Mouse (Mus musculus): Measurements from ENCODE around the gene Fbn1. TPM values are rescaled to one million over a fixed set of nuclear protein-coding genes. Genes with fewer than 3 reads are reported as not detected.

The Fbn1 gene
- total RNA-seq, 2 experiments from 2014 or later, result 243 to 249 TPM

DNA sequence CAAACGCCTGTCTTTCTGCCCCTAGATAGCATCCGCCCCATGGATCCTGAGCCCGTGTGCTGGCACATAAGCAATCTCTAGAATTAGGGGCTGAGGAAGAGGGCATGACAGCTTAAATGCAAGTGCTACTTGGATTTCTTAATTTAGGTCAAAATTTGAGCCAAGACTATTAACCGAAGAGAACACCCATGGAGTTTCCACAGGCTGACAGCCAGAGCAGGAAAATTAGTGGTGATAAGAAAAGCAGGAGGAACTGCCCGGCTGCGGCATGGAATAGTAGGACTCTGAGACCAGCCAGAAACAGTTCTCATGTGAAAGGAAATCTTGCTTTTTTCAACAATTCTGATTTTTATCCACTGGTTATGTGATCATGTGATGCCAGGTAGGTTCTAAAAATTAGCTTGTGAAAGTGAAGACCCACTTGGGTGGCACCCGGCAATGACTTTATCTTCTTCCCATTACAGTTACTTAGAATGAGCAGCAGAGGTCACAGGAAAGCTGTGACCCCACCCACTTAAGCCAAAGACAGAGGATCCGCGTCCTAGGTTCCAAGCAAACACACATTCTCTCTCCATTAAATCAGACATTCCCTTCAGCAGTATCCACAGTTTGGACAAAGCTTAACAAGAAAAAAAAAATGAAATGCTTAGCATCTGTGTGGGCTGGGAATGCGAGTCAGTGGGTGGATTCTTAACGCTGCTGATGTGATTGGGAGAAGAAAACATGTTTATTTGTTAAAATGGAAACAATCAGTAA, 152.4 kb downstream of the Fbn1 start:
- intact Hi-C loops (cut with DNase I), result no loop called here
- DNase-seq, result peak; percentile 67

DNA sequence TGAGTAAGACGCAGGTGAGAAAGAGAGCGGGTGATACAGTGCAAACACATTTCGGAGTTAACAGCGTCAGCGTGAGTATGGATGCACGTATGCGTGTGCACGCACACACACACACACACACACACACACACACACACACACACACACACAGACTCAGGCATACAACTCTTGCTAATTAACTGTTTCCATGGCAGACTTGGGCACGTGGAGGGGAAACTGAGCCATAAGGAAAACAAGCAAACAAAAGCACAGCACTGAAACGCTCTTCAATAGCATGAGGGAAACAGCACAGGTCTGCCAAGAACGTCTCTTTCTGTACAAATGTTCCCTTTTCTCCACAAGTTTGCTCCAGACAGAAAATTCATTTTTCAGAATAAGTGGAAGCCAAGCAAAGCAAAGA, 153.2 kb downstream of the Fbn1 start:
- no peak for DNase-seq
- intact Hi-C loops (cut with DNase I), result no loop called here

DNA sequence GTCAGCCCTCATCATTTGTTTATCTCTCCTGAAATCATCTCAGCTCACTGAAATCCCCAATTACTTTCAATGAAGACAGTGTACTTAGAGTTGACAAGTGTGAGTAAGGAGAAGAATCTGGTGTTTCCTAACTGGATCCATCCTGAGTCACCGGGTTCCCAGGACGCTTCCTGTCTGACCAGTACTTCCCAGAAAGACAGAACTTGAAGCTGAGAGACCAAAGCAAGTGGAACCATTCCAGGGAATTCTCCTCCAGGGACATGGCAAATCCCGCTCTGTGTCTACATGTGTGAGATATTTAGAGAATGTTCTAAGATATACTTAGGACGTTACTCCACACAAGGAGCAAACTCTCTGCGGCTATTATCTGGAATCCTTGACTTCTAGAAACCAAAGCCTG, 158.6 kb downstream of the Fbn1 start:
- intact Hi-C loops (cut with DNase I), result no loop called here

DNA sequence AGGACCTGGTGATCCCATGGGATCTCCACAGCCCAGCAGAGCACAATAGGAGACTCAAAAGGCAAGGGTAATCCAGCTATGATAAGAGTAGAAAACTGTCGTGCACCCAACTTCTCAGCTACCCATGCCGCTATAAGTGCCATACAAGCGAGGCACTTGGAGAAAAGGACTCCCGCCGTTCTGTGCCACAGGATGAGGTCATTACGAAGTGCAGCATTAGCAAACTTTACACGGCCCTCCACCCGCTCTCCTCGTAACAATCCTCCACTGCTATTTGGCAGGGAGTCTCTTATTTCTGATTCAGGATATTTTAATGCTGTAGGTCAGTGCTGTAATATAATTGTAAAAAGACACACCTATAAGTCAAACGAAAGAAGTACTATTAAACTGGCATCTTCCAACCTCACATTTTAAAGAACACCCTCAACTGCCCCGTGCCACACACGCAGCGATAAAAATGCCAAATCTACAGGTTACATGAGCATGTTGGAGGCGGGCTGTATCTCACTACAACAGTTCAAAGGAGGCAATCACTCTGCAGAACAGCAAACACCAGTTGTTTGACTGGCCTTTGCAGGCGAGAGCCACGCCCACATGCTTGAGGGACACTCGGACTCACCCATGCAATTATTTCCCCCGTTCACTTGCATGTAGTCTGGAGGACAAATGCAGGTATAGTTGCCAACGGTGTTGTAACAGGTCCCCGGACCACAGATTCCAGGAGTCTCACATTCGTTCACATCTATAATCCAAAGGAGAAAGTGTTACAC, 165.4 kb downstream of the Fbn1 start:
- DNase-seq, result no peak
- intact Hi-C loops (cut with DNase I), result no loop called here

More for the DNA sequence above, 158.6 kb downstream of the Fbn1 start:
- DNase-seq, result peak; percentile 64 to 69

DNA sequence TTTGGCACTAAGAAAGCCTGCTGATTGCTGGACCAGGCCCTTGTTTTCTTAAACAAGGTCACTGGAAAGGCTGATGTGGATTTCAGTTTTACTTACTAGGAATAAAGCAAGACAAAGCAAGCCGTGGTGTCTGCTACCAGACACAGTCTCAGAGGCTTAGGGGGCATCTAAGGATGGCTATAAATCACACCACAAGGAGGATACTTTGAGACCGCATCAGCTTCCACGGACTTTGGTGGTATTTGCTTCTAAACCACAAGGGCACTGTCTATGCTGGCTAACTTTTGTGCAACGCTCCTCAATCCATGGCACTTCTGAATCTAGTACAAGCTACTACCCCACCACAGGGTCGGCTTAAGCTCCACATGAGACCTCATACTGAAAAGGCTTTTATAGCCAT, 167.4 kb downstream of the Fbn1 start:
- no peak for DNase-seq
- intact Hi-C loops (cut with DNase I), result no loop called here

DNA sequence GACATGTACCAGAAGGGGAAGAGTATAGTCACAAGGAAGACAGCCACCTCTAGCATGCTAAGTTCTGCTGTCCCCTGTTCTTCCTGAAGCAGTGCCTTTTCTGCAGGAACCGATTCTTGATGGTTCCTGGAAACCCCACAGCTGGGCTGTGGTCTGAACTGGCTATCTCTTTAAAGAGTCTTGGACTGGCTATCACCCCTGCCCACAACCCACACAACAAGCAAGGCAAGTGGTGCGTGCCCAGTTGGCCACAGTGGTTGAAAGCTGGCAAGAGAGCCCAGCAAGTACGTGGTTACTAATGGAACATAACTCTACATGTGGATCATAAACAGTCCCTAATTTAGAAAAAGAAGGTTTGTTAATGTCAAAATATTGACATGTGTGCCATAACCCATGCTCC, 170.6 kb downstream of the Fbn1 start:
- intact Hi-C loops (cut with DNase I), result no loop called here
- no peak for DNase-seq

DNA sequence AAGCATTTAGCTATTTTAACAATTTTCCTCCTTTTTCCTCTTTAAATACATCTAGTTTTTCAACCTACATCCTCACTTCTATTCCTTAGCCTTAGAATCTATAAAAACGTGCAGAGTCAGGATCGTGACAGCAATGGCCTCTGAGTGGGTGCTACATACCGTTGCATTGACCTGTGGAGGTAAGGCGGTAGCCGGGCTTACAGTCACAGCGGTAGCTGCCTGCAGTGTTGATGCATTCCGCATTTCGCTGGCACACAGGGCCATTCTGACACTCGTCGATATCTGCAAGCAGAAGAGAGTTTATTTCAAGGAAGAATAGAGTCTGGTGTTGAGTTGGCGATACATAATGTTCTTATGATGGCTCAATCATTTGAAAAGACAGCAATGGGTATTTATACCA, 172.6 kb downstream of the Fbn1 start:
- intact Hi-C loops (cut with DNase I), result loop anchor here (2.0 kb wide), 1 partner anchor 270 kb away; no protein-coding TSS in a partner anchor
- DNase-seq, result no peak

DNA sequence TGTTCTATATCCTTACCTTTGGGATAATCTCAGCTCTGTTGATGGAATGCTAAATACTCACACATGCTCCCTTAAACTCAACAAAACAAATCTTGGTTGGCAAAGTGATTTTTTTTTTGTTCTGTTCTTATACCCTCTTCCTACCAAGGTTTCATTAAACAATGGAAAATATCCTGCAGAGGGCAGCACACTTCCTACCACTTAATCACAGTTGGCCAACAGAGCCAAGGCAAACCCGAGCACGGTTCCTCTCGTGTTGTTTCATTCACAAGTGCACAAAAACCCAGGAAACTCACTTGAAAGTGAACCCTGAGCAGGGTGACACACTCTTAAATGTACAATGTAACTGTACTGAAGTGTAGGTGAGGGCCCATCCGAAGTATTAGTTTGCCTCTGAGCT, 173.6 kb downstream of the Fbn1 start:
- intact Hi-C loops (cut with DNase I), result loop anchor here (2.0 kb wide), 1 partner anchor 271 kb away; no protein-coding TSS in a partner anchor
- peak; percentile 50 to 52 for DNase-seq

DNA sequence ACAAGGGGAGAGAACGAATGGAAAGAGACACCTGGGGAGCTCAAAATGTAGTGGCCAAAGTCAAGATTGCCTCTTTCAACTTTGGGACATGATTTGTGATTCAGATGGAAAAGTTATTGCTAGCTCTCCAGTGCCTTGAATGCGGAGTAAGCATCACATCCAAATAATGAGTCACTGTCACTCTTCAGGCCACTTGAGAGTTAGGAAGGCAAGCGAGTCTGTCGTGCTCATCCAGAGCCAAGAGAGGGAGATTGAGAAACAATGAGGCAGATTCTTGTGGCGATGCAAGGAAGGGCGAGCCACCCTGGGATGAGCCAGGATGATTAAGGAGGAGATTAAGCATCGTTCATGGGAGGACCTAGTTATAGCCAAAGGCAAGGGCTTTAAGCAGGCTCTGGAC, 176.2 kb downstream of the Fbn1 start:
- intact Hi-C loops (cut with DNase I), result no loop called here
- no peak for DNase-seq

DNA sequence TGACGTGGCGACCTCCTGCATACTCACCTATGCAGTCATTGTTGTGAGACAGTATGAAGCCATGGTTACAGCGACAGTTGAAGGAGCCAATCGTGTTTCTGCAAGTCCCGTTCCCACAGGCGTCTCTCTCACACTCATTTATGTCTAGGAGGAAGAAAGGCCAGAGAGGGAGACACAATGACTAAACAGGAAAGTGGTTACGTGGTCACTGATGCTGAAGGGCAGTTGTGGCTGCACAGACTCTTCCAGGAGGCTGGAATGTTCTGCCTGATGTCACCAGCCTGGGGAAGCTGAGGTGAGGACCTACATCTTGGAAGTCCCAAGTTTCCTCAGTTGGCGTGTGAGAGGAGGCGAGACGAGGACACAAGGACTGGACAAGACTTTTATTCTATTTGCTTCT, 177.3 kb downstream of the Fbn1 start:
- DNase-seq, result no peak
- intact Hi-C loops (cut with DNase I), result no loop called here

DNA sequence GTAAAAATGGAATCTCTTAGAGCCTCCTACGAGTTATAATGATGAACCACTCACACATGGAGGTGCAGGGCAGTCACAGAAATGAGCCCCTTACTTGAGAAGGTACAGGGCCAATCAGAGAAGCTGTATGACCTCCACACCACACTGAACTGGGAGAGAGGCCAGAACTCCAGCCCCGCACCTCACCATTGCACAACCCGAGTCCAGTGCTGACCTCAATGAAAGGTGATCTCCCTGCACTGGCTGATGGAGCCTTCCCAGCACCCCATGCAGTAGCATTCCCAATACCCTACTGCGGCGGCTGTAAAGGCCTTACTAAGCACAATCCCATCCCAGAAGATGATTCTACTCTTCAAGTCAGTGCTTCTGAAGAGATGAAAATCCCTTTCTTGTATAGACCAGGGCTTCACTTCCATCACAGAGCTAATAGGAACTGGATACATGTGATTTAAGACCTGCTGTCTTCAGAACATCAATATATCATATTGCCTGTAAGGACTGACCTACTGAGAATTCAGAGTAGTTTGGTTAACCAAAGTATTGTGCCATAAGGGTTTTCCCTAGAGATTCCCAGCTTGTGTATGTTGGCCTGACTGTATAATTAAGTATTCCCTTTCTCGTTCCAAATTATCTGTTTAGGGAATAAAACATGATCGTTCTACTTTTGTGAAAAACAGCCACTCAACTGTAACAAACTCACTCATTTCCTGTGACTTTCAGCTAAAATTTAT, 182.5 kb downstream of the Fbn1 start:
- DNase-seq, result no peak
- intact Hi-C loops (cut with DNase I), result no loop called here

DNA sequence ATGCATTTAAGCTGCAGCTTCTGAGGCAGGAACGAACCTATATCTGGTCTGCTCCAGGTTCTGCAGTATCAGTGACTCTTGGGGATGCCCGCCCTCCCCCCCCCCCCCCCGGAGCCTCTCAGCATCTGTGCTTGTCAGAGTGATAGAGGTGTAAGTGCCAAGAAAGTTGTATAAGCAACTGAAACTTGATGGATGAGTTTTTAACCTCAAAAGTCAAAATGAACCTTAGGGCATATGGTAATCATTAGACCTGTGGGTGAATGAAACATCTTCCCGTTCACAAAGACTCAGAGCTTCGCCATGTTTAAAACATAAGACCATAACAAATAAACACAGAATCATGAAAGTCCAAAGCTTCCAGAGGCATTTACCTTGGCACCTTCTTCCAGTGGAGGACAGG, 183.3 kb downstream of the Fbn1 start:
- intact Hi-C loops (cut with DNase I), result no loop called here
- DNase-seq, result no peak

DNA sequence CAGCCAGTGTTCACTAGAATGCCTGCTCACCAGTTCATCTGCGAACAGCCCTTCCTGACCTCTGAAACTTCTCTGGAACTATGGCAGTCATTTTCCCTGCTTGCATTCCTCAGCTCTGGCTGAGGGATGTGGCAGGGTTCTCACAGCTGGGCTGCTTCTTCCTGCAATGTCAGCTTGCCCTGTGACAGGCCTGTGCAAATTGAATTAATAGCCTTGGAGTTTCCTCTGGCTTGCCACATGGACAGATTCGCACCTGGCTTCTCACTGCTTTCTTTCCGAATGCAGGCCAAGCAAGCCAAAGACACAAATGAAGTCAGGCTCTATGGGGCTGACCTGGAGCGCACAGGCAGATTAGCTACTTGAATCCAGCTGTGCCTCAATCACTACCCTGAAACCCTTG, 184.4 kb downstream of the Fbn1 start:
- intact Hi-C loops (cut with DNase I), result no loop called here
- no peak for DNase-seq

DNA sequence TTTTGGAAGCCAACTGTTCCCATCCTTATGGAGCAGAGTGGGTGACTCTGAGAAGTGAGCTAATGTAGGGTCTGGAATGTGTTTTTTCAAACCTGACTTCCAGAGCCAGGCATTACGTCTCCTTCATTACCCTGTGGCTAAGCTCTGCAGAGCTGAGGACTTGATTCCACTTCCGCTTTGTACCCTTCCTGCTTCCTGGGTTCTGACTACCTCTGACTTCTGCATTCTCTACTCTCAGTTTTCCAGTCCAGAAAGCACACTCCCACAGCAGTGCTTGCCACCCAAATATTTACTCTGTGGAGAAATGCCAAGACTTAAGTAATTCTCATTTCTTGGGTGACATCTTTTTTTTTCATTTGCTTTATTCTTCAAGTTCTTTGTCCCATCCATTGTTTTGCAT, 185.2 kb downstream of the Fbn1 start:
- intact Hi-C loops (cut with DNase I), result no loop called here
- no peak for DNase-seq

DNA sequence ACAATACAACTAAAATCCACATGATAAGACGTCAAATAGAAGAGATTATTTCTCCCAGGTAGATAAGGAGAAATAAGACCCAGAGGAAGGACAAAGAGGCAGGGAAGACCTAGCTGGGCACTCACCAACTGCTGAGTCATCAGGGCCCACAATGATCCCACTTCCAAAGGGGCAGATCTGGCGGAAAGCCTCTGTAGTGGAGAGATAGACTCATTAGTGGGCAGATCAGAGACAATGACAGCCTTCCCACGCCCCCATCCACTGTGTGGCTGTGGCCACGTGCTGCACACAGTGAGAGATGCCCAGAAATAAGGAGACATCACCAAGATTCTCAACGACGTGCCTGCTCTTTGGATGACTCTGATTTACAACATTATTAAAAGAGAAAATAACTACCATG, 186.7 kb downstream of the Fbn1 start:
- DNase-seq, result no peak
- intact Hi-C loops (cut with DNase I), result no loop called here

DNA sequence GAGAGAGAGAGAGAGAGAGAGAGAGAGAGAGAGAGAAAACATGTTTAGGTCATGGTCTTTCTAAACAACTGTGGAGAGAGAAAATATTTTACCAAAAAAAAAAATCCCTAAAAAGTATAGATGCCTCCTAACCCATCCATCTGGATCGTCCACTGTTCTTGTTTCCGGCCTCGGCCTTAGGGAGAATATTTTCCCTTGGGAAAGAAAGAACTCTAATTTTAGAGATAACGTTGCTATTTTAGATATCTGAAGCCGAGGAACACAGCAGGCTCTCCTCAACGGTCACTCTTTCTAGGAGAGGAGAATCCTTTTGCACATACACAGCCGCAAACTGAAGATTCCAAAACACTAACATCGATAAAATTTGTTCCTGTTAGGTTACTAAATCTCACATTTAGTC, 188.1 kb downstream of the Fbn1 start:
- no peak for DNase-seq
- intact Hi-C loops (cut with DNase I), result no loop called here

DNA sequence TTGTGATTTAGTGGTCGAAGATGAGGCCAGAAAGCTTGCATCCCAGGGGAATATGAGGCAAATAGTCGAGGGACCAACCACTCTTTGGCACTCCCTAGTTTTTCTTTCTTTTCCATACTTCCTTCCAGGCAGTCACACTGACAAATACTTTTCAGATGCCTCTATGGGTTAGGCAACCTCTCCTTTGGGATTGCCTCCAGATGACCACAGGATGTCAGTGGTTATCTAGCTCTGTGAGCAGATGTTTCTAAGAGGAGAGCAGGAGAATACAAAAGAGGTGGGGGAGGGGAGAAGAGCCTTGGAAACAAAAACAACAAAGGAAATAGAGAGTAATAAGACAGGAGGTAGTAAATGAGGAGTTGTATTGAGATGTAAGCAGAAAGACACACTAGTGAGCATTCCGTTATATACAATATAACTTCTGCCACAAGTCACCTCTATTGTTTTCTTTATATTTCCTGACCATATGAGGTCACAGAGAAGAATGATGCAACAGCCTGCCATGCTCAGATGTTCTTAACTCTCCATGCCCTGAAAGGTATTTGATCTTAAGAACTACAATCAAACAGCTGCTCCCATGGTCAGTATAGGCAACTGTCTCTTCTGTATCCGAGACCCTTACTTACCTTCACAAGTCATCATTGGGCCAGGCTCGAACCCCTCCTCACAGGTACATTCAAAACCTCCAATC, 189.3 kb downstream of the Fbn1 start:
- DNase-seq, result peak; percentile 42 to 48
- intact Hi-C loops (cut with DNase I), result no loop called here

DNA sequence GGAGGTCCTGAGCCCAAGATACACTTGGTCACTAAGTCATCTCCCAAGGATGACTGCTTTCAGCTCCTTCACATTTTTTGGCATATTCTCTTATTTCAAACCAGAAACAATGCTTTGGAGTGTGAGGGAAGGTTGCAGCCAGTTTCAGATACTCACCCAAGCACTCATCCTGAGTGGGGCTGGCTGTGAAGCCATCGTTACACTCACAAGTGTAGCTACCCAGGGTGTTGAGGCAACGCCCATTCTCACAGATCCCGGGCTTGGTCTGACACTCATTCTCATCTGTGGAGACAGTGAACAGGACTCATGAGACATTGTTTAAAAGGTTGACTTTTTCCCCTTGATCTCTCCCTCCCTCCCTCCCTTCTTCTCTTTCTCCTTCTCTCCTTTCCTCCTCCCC, 192.6 kb downstream of the Fbn1 start:
- intact Hi-C loops (cut with DNase I), result no loop called here
- DNase-seq, result no peak

DNA sequence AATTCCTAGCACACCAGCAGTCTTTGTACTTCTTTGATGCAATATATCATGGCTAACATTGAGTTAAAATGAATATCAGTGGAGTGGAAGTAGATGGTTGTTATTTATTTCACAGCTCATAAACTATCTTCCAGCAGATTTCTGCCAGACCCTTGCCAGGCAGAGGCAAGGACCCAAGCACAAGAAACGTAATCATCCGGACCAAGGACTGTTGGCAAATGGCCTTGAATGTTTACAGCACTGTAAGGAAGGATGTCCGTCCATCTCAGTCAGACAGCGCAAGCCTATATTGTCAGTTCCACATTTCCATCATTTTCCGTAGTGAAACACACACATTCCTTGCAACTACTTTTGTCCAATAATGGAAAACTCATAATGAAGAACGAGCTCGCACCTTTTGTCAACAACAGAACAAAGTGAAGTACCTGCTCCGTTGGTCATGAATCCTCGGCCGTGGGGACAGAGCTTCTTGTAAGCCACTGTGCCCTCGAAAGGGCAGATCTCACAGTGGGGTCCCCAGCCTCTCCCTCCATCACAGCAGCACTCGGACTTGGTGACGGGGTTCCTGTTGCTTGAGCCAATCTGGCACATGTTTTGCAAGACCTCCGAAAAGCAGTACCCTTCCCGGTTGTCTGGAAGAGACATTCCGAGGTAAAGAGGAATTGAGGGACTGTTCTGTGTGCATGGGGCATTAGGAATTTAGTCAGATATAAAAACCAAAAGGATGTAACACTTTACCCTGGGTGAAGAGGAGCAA, 193.4 kb downstream of the Fbn1 start:
- intact Hi-C loops (cut with DNase I), result no loop called here

DNA sequence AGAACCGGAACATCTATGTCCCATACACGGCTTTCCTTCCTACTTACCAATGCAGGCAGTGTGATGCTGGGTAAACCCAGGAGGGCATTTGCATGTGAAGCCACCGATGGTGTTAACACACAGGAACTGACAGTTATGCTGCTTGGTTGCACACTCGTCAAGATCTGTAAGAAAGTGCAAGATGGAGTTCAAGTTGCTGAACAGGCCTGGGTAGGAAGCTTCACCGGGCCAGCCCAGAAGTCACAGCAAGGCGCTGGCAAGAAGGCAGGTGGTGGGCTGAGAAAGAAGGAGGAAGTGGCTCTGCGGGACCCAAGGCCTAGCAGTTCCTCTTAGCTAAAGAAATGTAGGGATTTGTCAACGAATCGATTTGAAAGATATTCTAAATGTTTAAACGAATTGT, 198.1 kb downstream of the Fbn1 start:
- intact Hi-C loops (cut with DNase I), result no loop called here
- DNase-seq, result no peak

More for the DNA sequence above, 193.4 kb downstream of the Fbn1 start:
- DNase-seq, result no peak
